Mouse (Mus musculus) lung, embryonic 14.5 days (tissue): ENCODE results near the gene Wnk2. TPM values are rescaled to one million over a fixed set of nuclear protein-coding genes. Genes with fewer than 3 reads are reported as not detected.

Experiments used
- ATAC-seq: fragments of 200-750 bp; cut with Nextera tagmentation; 2 replicates; pipeline ENCODE4 v1.8.0; 2017; ENCODE audit warnings: mild to moderate bottlenecking, moderate TSS enrichment, moderate library complexity; ENCODE audit not compliant: insufficient read depth
- DNase-seq: peaks from one replicate; pipeline ENCODE4 v3.0.0-alpha.2; 2015
- H3K27ac ChIP-seq: fragments of 300-500 bp; sonication (generic); 2 replicates; pipeline ENCODE4 v1.5.1; 2014; ENCODE audit warnings: low read depth, mild to moderate bottlenecking, moderate library complexity
- H3K27me3 ChIP-seq: fragments of 300-500 bp; sonication (generic); 2 replicates; pipeline ENCODE4 v1.6.1; 2014; ENCODE audit warnings: low read length, control low read depth; ENCODE audit not compliant: insufficient read depth
- H3K36me3 ChIP-seq: fragments of 300-500 bp; sonication (generic); 2 replicates; pipeline ENCODE4 v1.6.1; 2014; ENCODE audit warnings: control low read depth; ENCODE audit not compliant: insufficient read depth
- H3K4me1 ChIP-seq: fragments of 300-500 bp; sonication (generic); 2 replicates; pipeline ENCODE4 v1.6.1; 2014; ENCODE audit warnings: antibody characterized with exemption, control low read depth; ENCODE audit not compliant: insufficient read depth
- H3K4me2 ChIP-seq: fragments of 300-500 bp; sonication (generic); 2 replicates; pipeline ENCODE4 v1.6.1; 2014; ENCODE audit warnings: mild to moderate bottlenecking
- H3K4me3 ChIP-seq: fragments of 300-500 bp; sonication (generic); 2 replicates; pipeline ENCODE4 v1.5.1; 2014; ENCODE audit warnings: low read depth, low read length
- H3K9ac ChIP-seq: fragments of 300-500 bp; sonication (generic); 2 replicates; pipeline ENCODE4 v1.6.1; 2014
- H3K9me3 ChIP-seq: fragments of 300-500 bp; sonication (generic); 2 replicates; pipeline ENCODE4 v1.6.1; 2016; ENCODE audit warnings: low read depth, low read length, control low read depth
- CTCF ChIP-seq: IDR thresholded peaks from 2 replicates; pipeline ENCODE4 v1.5.1; 2016; ENCODE audit warnings: antibody characterized with exemption, low read depth
- WGBS: fragments of 180-500 bp; shearing (Covaris S2); extraction: QIAGEN DNeasy Blood & Tissue Kit; methylation state at CpG from one replicate; pipeline ENCODE4 v1.1.7; 2014; 5-methylcytosine and 5-hydroxymethylcytosine counted together
- polyA plus RNA-seq: library from polyadenylated mRNA; unstranded; fragments of >200 nt; fragmentation: Nextera tagmentation; extraction: Ambion mirVana; gene quantifications from 2 replicates; pipeline ENCODE4 v1.2.1, GENCODE M21; 2014

Gene Wnk2
- polyA plus RNA-seq, 1 experiment from 2014 or later, result 1.8 TPM

- H3K9me3 ChIP-seq, result no peaks in the 10 kb centered on the region
- no peak overlapping the region for H3K27ac ChIP-seq
- 43% methylated on average over 5 of the region's 5 CpGs for WGBS
- H3K36me3 ChIP-seq, result peaks cover 5% of the 10 kb centered on the region; the same call in 1 of the 2 replicates
- H3K4me2 ChIP-seq, result no peak overlapping the region
- DNase-seq (no peak), ATAC-seq (no peak)
- no peak overlapping the region for H3K4me3 ChIP-seq
- H3K27me3 ChIP-seq, result no peaks in the 10 kb centered on the region
- TF ChIP-seq CTCF, result no peak
- no peak overlapping the region for H3K9ac ChIP-seq
- peaks cover 13% of the 10 kb centered on the region; the same call in 1 of the 2 replicates for H3K4me1 ChIP-seq
Observed at GRCm38 (mm10) chr13:49191673-49192035, 43.8 kb upstream of the Wnk2 start.

GRCm38 (mm10) chr13:49190876-49191672, 43.3 kb upstream of the Wnk2 start:
- DNase-seq, result no peak
- no peak overlapping the region for H3K4me2 ChIP-seq
- 66% methylated on average over 7 of the region's 7 CpGs for WGBS
- no peak for TF ChIP-seq CTCF
- no peak for ATAC-seq
- peaks cover 13% of the 10 kb centered on the region; the same call in 1 of the 2 replicates for H3K4me1 ChIP-seq
- no peak overlapping the region for H3K27ac ChIP-seq
- H3K9ac ChIP-seq, result no peak overlapping the region
- peaks cover 5% of the 10 kb centered on the region; the same call in 1 of the 2 replicates for H3K36me3 ChIP-seq
- no peak overlapping the region for H3K4me3 ChIP-seq
- no peaks in the 10 kb centered on the region for H3K9me3 ChIP-seq
- H3K27me3 ChIP-seq, result no peaks in the 10 kb centered on the region

- 0 out of 2 replicates have a peak overlapping the region, but pooled peaks have one; percentile 2 for H3K4me2 ChIP-seq
- H3K4me3 ChIP-seq, result no peak overlapping the region
- peak; percentile 35 for DNase-seq
- no peak overlapping the region for H3K27ac ChIP-seq
- WGBS, result 51% methylated on average over 12 of the region's 12 CpGs
- no peaks in the 10 kb centered on the region for H3K9me3 ChIP-seq
- ATAC-seq, result no peak
- TF ChIP-seq CTCF, result no peak
- H3K9ac ChIP-seq, result no peak overlapping the region
- H3K4me1 ChIP-seq, result peaks cover 13% of the 10 kb centered on the region; the same call in 1 of the 2 replicates
- no peaks in the 10 kb centered on the region for H3K36me3 ChIP-seq
- no peaks in the 10 kb centered on the region for H3K27me3 ChIP-seq
Observed at GRCm38 (mm10) chr13:49189970-49190870, 42.4 kb upstream of the Wnk2 start.

- H3K4me1 ChIP-seq, result peaks cover 13% of the 10 kb centered on the region; the same call in 1 of the 2 replicates
- WGBS, result 52% methylated on average over 2 of the region's 2 CpGs
Observed at GRCm38 (mm10) chr13:49188966-49189360, 41.1 kb upstream of the Wnk2 start.

GRCm38 (mm10) chr13:49188219-49188965, 40.6 kb upstream of the Wnk2 start:
- DNase-seq (no peak), ATAC-seq (no peak; the same call in 1 of the 2 replicates)
- 25% methylated on average over 15 of the region's 15 CpGs for WGBS

More at GRCm38 (mm10) chr13:49188966-49189360, 41.1 kb upstream of the Wnk2 start:
- DNase-seq (no peak), ATAC-seq (no peak)
- H3K4me3 ChIP-seq, result no peak overlapping the region
- TF ChIP-seq CTCF, result no peak
- H3K4me2 ChIP-seq, result peak overlapping the region; percentile 100; the same call in 1 of the 2 replicates
- H3K9ac ChIP-seq, result no peak overlapping the region
- H3K27ac ChIP-seq, result no peak overlapping the region
- no peaks in the 10 kb centered on the region for H3K36me3 ChIP-seq
- no peaks in the 10 kb centered on the region for H3K27me3 ChIP-seq
- no peaks in the 10 kb centered on the region for H3K9me3 ChIP-seq

More at GRCm38 (mm10) chr13:49188219-49188965, 40.6 kb upstream of the Wnk2 start:
- Histone ChIP-seq H3K4me1 (peaks cover 13% of the 10 kb centered on the region; the same call in 1 of the 2 replicates), H3K27me3 (no peaks in the 10 kb centered on the region), H3K27ac (no peak overlapping the region), H3K4me2 (peak overlapping the region; percentile 100), H3K36me3 (no peaks in the 10 kb centered on the region), H3K9me3 (no peaks in the 10 kb centered on the region), H3K9ac (peak overlapping the region; percentile 69), H3K4me3 (peak overlapping the region; percentile 78)
- no peak for TF ChIP-seq CTCF
